Mouse (Mus musculus) bone marrow macrophage, adult 2 months (primary cell): Measurements from ENCODE around the gene Krtap6-5.
"Not testable (repeated sequence)": the region's sequence is repeated elsewhere in the genome, so short reads cannot be mapped to it uniquely, and the experiment has no call there.

ENCODE experiments used
- CTCF ChIP-seq: IDR thresholded peaks from 2 replicates; pipeline ENCODE4 v1.5.1; 2012; ENCODE audit warnings: low read depth, mild to moderate bottlenecking, low read length, moderate library complexity
- POLR2A ChIP-seq: IDR thresholded peaks from 2 replicates; pipeline ENCODE4 v1.6.1; 2012; ENCODE audit warnings: mild to moderate bottlenecking, low read depth, low read length, borderline replicate concordance

GRCm38 (mm10) chr16:89071041-89071440 lies 23.4 kb upstream of the Krtap6-5 start:
- not testable (repeated sequence) for TF ChIP-seq POLR2A, CTCF
